Mouse (Mus musculus) embryo, embryonic 10 days (tissue): ENCODE measurements at regions not wholly inside any gene's neighbourhood (a gene's known extent, or its start where the extent isn't known, plus 50 kb on each side); places are given as distances from the start of the nearest gene placed in this dataset.

Experiments used
- DNase-seq: peaks from one replicate; pipeline ENCODE4 v3.0.0-alpha.2; 2015; ENCODE audit warnings: low spot score

- no peak for DNase-seq
Observed at GRCm38 (mm10) chr2:51327081-51327480, 178.2 kb upstream of the Rnd3 start.

GRCm38 (mm10) chr2:51321676-51322075 lies 172.8 kb upstream of the Rnd3 start:
- DNase-seq = no peak

- DNase-seq = no peak
Observed at GRCm38 (mm10) chr2:51316452-51316851, 167.5 kb upstream of the Rnd3 start.

GRCm38 (mm10) chr2:51313414-51313813 lies 164.5 kb upstream of the Rnd3 start:
- no peak for DNase-seq

GRCm38 (mm10) chr2:51306257-51306656 lies 157.3 kb upstream of the Rnd3 start:
- no peak for DNase-seq

- peak; percentile 52 for DNase-seq
Observed at GRCm38 (mm10) chr2:51305411-51305810, 156.5 kb upstream of the Rnd3 start.

GRCm38 (mm10) chr2:51304694-51305093 lies 155.8 kb upstream of the Rnd3 start:
- DNase-seq = no peak

GRCm38 (mm10) chr2:51290659-51291260 lies 141.8 kb upstream of the Rnd3 start:
- no peak for DNase-seq

GRCm38 (mm10) chr2:51288678-51289077 lies 139.8 kb upstream of the Rnd3 start:
- no peak for DNase-seq

GRCm38 (mm10) chr2:51285632-51286031 lies 136.7 kb upstream of the Rnd3 start:
- no peak for DNase-seq

- DNase-seq = no peak
Observed at GRCm38 (mm10) chr2:51284781-51285225, 135.9 kb upstream of the Rnd3 start.

GRCm38 (mm10) chr2:51279396-51280045 lies 130.6 kb upstream of the Rnd3 start:
- no peak for DNase-seq

- DNase-seq = no peak
Observed at GRCm38 (mm10) chr2:51278824-51279223, 129.9 kb upstream of the Rnd3 start.

GRCm38 (mm10) chr2:51278356-51278755 lies 129.4 kb upstream of the Rnd3 start:
- no peak for DNase-seq

- DNase-seq = no peak
Observed at GRCm38 (mm10) chr2:51276591-51276990, 127.7 kb upstream of the Rnd3 start.

- DNase-seq = no peak
Observed at GRCm38 (mm10) chr2:51273300-51273699, 124.4 kb upstream of the Rnd3 start.

- DNase-seq = peak; percentile 67
Observed at GRCm38 (mm10) chr2:51268532-51268931, 119.6 kb upstream of the Rnd3 start.

GRCm38 (mm10) chr2:51267662-51268061 lies 118.8 kb upstream of the Rnd3 start:
- DNase-seq = peak; percentile 47

- DNase-seq = no peak
Observed at GRCm38 (mm10) chr2:51262506-51262905, 113.6 kb upstream of the Rnd3 start.

- DNase-seq = no peak
Observed at GRCm38 (mm10) chr2:51250798-51251197, 101.9 kb upstream of the Rnd3 start.

GRCm38 (mm10) chr2:51241573-51241972 lies 92.7 kb upstream of the Rnd3 start:
- no peak for DNase-seq

- DNase-seq = no peak
Observed at GRCm38 (mm10) chr2:51240000-51240399, 91.1 kb upstream of the Rnd3 start.

GRCm38 (mm10) chr2:51238992-51239391 lies 90.1 kb upstream of the Rnd3 start:
- DNase-seq = peak; percentile 12
